Mouse (Mus musculus) frontal cortex, adult 2 months (tissue): ENCODE measurements at regions not wholly inside any gene's neighbourhood (a gene's known extent, or its start where the extent isn't known, plus 50 kb on each side); places are given as distances from the start of the nearest gene placed in this dataset.

ENCODE experiments used
- DNase-seq, 2 experiments: peaks; one replicate each; pipeline ENCODE4 v3.0.0; 2022; ENCODE audit warnings: low spot score in 1 of 2; ENCODE audit errors: extremely low spot score in 1 of 2

- DNase-seq, result no peak
Observed at GRCm38 (mm10) chr15:31087607-31088006, 136.5 kb upstream of the Dap start.

GRCm38 (mm10) chr15:31091916-31092570, 132.1 kb upstream of the Dap start:
- DNase-seq, result peak; percentile 90

- DNase-seq, result peak in 1 of 2 experiments; percentile 47
Observed at GRCm38 (mm10) chr15:31096206-31096605, 127.9 kb upstream of the Dap start.

- DNase-seq, result no peak
Observed at GRCm38 (mm10) chr15:31097301-31097700, 126.8 kb upstream of the Dap start.

- no peak for DNase-seq
Observed at GRCm38 (mm10) chr15:31104743-31105142, 119.4 kb upstream of the Dap start.

- no peak for DNase-seq
Observed at GRCm38 (mm10) chr15:31106907-31107306, 117.2 kb upstream of the Dap start.

- no peak for DNase-seq
Observed at GRCm38 (mm10) chr15:31113216-31113615, 110.9 kb upstream of the Dap start.

- no peak for DNase-seq
Observed at GRCm38 (mm10) chr15:31117338-31117737, 106.8 kb upstream of the Dap start.

- no peak for DNase-seq
Observed at GRCm38 (mm10) chr15:31120147-31120546, 104.0 kb upstream of the Dap start.

GRCm38 (mm10) chr15:31125784-31126183, 98.3 kb upstream of the Dap start:
- DNase-seq, result no peak

- DNase-seq, result no peak
Observed at GRCm38 (mm10) chr15:31126999-31127398, 97.1 kb upstream of the Dap start.

- DNase-seq, result peak in 1 of 2 experiments; percentile 49
Observed at GRCm38 (mm10) chr15:31134891-31135290, 89.2 kb upstream of the Dap start.

GRCm38 (mm10) chr15:31138637-31139036, 85.5 kb upstream of the Dap start:
- DNase-seq, result no peak

GRCm38 (mm10) chr15:31141750-31142149, 82.4 kb upstream of the Dap start:
- DNase-seq, result no peak

GRCm38 (mm10) chr15:31148251-31149145, 75.6 kb upstream of the Dap start:
- no peak for DNase-seq

- DNase-seq, result no peak
Observed at GRCm38 (mm10) chr15:31149855-31150254, 74.3 kb upstream of the Dap start.

GRCm38 (mm10) chr15:31150546-31151471, 73.3 kb upstream of the Dap start:
- DNase-seq, result peak; percentile 31 to 84

GRCm38 (mm10) chr15:31155141-31155540, 69.0 kb upstream of the Dap start:
- DNase-seq, result no peak

GRCm38 (mm10) chr15:31166543-31167105, 57.5 kb upstream of the Dap start:
- no peak for DNase-seq

- no peak for DNase-seq
Observed at GRCm38 (mm10) chr15:31167506-31167905, 56.6 kb upstream of the Dap start.
